Mouse (Mus musculus): ENCODE results near the gene Yes1. TPM values are rescaled to one million over a fixed set of nuclear protein-coding genes. Genes with fewer than 3 reads are reported as not detected.

Yes1 gene
- polyA plus RNA-seq (2016; fragmentation: Nextera tagmentation; extraction: Ambion mirVana) = 23.8 and 29.1 TPM in 2 replicates

DNA sequence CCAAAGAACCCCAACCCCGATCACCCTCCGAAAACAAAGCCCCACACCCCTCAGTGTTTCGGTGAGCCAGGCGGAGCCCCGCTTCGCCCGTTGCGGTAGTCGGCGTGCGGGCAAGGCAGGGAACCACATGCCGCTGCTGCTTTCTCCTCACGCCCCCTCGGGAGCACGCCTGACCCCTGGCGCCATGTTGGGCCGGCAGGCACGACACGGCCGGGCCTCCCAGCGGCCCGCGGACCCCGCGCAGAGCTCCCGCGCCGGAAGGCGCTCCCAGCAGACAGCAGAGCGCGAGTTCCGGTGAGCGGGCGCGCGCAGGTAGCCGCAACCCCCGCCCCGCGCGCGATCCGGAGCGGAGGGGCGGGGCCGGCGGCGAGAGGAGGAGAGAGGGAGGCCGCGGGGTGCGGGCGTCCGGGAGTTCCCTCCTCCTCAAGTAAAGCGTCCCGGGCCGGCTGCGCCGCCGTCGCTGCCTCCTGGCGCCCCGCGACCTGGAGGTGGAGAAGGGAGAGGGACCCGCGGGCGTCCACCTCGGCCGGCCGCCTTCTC, at the start of gene Yes1:
Yes1 (plus strand) TSS at position 371 of the 540 bp plus-strand sequence.
- no peaks in the 10 kb centered on the region for H3K36me3 ChIP-seq
- DNase-seq (ENCODE audit: low spot score) = peak; percentile 88
- H3K27me3 ChIP-seq (ENCODE audit: insufficient read depth, poor library complexity, severe bottlenecking) = no peaks in the 10 kb centered on the region
- H3K27ac ChIP-seq = peak within 1 kb of the TSS; percentile 97
- WGBS = under 1% methylated on average over 69 of the region's 69 CpGs
- peak within 1 kb of the TSS; percentile 94 for H3K4me3 ChIP-seq
- H3K4me1 ChIP-seq (replicated peaks) = peaks cover 21% of the 10 kb centered on the region; the same call in 1 of the 2 replicates
- no peaks in the 10 kb centered on the region for H3K9me3 ChIP-seq

DNA sequence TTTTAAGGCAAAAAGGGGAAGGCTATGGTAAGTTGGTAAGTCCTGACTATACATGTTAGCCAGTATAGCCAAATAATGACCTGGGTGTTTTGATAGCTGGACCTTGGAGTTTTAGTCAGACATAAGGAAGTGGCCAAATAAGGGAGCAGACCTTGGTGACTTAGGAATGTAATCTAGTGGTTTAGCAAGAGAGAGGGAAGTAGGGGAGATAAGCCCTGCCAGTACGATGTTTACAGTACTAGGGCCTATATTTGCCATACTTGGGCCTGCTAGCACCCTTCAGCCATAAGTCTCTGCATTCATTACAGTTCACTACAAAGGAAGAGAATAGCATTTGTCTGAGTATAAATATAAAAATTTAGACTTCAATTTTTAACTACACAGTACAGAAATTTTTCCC, 46.3 kb upstream of the Yes1 start:
- Histone ChIP-seq H3K27me3 (ENCODE audit: insufficient read depth, poor library complexity, severe bottlenecking) (no peaks in the 10 kb centered on the region), H3K27ac (no peak overlapping the region), H3K9me3 (no peaks in the 10 kb centered on the region), H3K36me3 (no peaks in the 10 kb centered on the region), H3K4me1 (replicated peaks) (no peaks in the 10 kb centered on the region), H3K4me3 (no peak overlapping the region)
- DNase-seq (ENCODE audit: low spot score) = no peak
- WGBS = 85% methylated on average over 1 of the region's 1 CpGs

GRCm38 (mm10) chr5:32571802-32572201, 39.2 kb upstream of the Yes1 start:
- H3K27ac ChIP-seq = no peak overlapping the region
- no peak overlapping the region for H3K4me3 ChIP-seq
- no peaks in the 10 kb centered on the region for H3K36me3 ChIP-seq
- no peaks in the 10 kb centered on the region for H3K4me1 ChIP-seq (replicated peaks)
- WGBS = 85% methylated on average over 5 of the region's 5 CpGs
- H3K9me3 ChIP-seq = no peaks in the 10 kb centered on the region
- DNase-seq (ENCODE audit: low spot score) = no peak
- H3K27me3 ChIP-seq (ENCODE audit: insufficient read depth, poor library complexity, severe bottlenecking) = no peaks in the 10 kb centered on the region

GRCm38 (mm10) chr5:32588136-32588535, 22.8 kb upstream of the Yes1 start:
- H3K9me3 ChIP-seq = 0 out of 2 replicates have a peak, but pooled peaks cover 3% of the 10 kb centered on the region
- H3K27ac ChIP-seq = no peak overlapping the region
- no peak overlapping the region for H3K4me3 ChIP-seq
- no peaks in the 10 kb centered on the region for H3K36me3 ChIP-seq
- H3K27me3 ChIP-seq (ENCODE audit: insufficient read depth, poor library complexity, severe bottlenecking) = no peaks in the 10 kb centered on the region
- H3K4me1 ChIP-seq (replicated peaks) = no peaks in the 10 kb centered on the region
- 12% methylated on average over 5 of the region's 5 CpGs for WGBS
- DNase-seq (ENCODE audit: low spot score) = peak; percentile 43

GRCm38 (mm10) chr5:32593793-32594192, 17.2 kb upstream of the Yes1 start:
- Histone ChIP-seq H3K36me3 (no peaks in the 10 kb centered on the region), H3K27me3 (ENCODE audit: insufficient read depth, poor library complexity, severe bottlenecking) (no peaks in the 10 kb centered on the region), H3K4me3 (no peak overlapping the region), H3K27ac (no peak overlapping the region), H3K9me3 (no peaks in the 10 kb centered on the region), H3K4me1 (replicated peaks) (no peaks in the 10 kb centered on the region)
- WGBS = 25% methylated on average over 4 of the region's 4 CpGs
- no peak for DNase-seq (ENCODE audit: low spot score)

GRCm38 (mm10) chr5:32594358-32594757, 16.6 kb upstream of the Yes1 start:
- no peak overlapping the region for H3K27ac ChIP-seq
- no peaks in the 10 kb centered on the region for H3K9me3 ChIP-seq
- DNase-seq (ENCODE audit: low spot score) = no peak
- no peaks in the 10 kb centered on the region for H3K27me3 ChIP-seq (ENCODE audit: insufficient read depth, poor library complexity, severe bottlenecking)
- H3K4me3 ChIP-seq = no peak overlapping the region
- WGBS = 78% methylated on average over 5 of the region's 5 CpGs
- H3K36me3 ChIP-seq = no peaks in the 10 kb centered on the region
- H3K4me1 ChIP-seq (replicated peaks) = no peaks in the 10 kb centered on the region

DNA sequence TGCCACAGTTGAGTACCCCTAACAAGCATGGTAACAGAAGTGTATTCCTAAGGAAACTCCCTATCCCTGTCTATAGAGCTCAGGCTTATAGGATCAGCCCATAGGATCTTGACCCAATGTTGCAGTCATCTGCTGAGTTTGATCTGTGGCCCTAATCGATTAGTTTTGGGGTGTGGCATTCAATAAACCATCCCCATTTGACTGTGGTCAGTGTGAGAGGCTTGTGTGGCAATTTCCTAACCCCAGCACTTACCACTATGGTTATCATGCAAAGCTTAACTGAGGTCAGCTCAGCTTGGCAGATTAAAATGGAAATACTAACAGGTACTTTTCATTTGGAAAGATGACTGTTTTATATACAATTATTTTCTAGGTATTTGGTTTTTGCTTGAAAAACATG, 5.1 kb upstream of the Yes1 start:
- 85% methylated on average over 1 of the region's 1 CpGs for WGBS

GRCm38 (mm10) chr5:32607776-32608355, 3.1 kb upstream of the Yes1 start:
- peaks cover 21% of the 10 kb centered on the region; the same call in 1 of the 2 replicates for H3K4me1 ChIP-seq (replicated peaks)
- DNase-seq (ENCODE audit: low spot score) = no peak
- H3K27me3 ChIP-seq (ENCODE audit: insufficient read depth, poor library complexity, severe bottlenecking) = no peaks in the 10 kb centered on the region
- WGBS = 42% methylated on average over 2 of the region's 2 CpGs
- H3K36me3 ChIP-seq = no peaks in the 10 kb centered on the region
- no peak overlapping the region for H3K4me3 ChIP-seq
- H3K9me3 ChIP-seq = no peaks in the 10 kb centered on the region
- H3K27ac ChIP-seq = no peak overlapping the region

More for the DNA sequence above, 5.1 kb upstream of the Yes1 start:
- H3K9me3 ChIP-seq = no peaks in the 10 kb centered on the region
- H3K36me3 ChIP-seq = no peaks in the 10 kb centered on the region
- no peak for DNase-seq (ENCODE audit: low spot score)
- H3K4me3 ChIP-seq = no peak overlapping the region
- no peak overlapping the region for H3K27ac ChIP-seq
- H3K4me1 ChIP-seq (replicated peaks) = peaks cover 10% of the 10 kb centered on the region; the same call in 1 of the 2 replicates
- no peaks in the 10 kb centered on the region for H3K27me3 ChIP-seq (ENCODE audit: insufficient read depth, poor library complexity, severe bottlenecking)

GRCm38 (mm10) chr5:32608516-32608915, 2.5 kb upstream of the Yes1 start:
- H3K4me1 ChIP-seq (replicated peaks) = peaks cover 21% of the 10 kb centered on the region; the same call in 1 of the 2 replicates
- H3K9me3 ChIP-seq = no peaks in the 10 kb centered on the region
- H3K4me3 ChIP-seq = no peak overlapping the region
- H3K36me3 ChIP-seq = no peaks in the 10 kb centered on the region
- H3K27me3 ChIP-seq (ENCODE audit: insufficient read depth, poor library complexity, severe bottlenecking) = no peaks in the 10 kb centered on the region
- DNase-seq (ENCODE audit: low spot score) = no peak
- 92% methylated on average over 4 of the region's 4 CpGs for WGBS
- H3K27ac ChIP-seq = no peak overlapping the region

DNA sequence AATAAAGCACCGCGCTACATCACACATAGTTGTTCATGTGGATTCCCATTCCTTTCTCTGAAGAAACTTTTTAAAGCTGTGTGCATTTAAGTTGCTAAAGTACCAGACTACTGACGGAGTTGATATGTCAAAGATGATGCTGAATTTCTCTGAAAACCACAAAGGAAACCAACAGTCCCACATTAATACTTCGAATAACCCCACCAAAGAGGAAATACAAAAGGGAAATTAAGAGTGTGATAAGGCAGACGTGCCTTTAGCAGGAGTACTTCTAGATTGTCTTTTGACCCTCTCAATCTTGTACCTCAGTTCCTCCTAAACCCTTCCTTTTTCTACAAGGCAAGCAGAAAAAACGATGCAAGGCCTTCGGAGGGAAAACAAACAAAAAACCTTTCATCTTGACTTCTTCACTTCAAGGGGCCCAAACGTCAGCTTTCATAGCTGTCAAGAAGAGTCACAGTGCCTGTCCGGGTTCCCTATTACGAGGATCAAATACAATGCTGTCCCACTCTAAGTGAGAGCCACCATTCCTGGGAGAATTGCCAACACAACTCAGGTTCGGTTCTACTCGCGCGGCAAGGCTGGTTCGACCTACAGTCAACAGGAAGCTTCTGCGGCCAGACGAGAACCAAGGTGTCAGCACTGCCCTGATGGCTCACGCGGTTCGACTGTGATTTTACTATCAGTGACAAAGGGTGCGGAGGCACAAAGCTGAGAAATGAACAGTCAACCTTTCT, 739 bp upstream of the Yes1 start:
- Histone ChIP-seq H3K27me3 (ENCODE audit: insufficient read depth, poor library complexity, severe bottlenecking) (no peaks in the 10 kb centered on the region), H3K36me3 (no peaks in the 10 kb centered on the region), H3K27ac (peak overlapping the region; percentile 97), H3K4me1 (replicated peaks) (peaks cover 21% of the 10 kb centered on the region; the same call in 1 of the 2 replicates), H3K4me3 (peak overlapping the region; percentile 94), H3K9me3 (no peaks in the 10 kb centered on the region)
- 20% methylated on average over 21 of the region's 21 CpGs for WGBS
- DNase-seq (ENCODE audit: low spot score) = no peak

DNA sequence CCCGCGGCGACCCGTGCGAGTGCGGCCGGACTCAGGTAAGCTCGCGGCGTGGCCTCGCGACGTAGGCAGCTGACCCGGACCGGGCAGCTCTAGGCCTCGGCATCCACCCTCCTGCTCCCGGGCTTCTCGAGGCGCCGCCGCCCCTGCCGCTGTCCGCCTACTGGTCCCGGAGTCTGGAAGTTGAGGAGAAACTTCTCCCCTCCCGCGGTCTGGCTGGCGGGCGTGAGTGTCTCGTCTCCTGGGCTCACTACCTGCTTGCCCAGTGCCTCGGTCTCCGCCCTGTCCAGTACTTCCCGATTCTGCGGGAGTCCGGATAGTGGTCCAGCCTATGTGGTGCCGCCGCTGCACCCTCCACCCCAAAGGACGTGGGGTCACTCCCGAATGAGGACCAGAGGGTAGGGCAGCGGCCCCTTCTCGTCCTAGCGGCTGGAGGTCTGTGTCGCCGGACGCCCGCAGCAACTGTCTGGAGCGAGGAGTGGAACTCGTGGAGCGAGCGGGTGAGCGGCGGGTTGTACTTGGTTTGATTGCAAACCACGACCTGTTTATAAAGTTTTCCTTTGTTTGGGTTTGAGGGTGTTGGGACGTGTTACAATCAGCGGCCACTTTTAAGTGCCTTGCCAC, 480 bp downstream of the Yes1 start:
- Histone ChIP-seq H3K4me1 (replicated peaks) (peaks cover 21% of the 10 kb centered on the region; the same call in 1 of the 2 replicates), H3K27me3 (ENCODE audit: insufficient read depth, poor library complexity, severe bottlenecking) (no peaks in the 10 kb centered on the region), H3K36me3 (no peaks in the 10 kb centered on the region), H3K9me3 (no peaks in the 10 kb centered on the region), H3K27ac (peak overlapping the region; percentile 97), H3K4me3 (peak overlapping the region; percentile 94)
- DNase-seq (ENCODE audit: low spot score) = peak; percentile 74
- under 1% methylated on average over 54 of the region's 54 CpGs for WGBS

DNA sequence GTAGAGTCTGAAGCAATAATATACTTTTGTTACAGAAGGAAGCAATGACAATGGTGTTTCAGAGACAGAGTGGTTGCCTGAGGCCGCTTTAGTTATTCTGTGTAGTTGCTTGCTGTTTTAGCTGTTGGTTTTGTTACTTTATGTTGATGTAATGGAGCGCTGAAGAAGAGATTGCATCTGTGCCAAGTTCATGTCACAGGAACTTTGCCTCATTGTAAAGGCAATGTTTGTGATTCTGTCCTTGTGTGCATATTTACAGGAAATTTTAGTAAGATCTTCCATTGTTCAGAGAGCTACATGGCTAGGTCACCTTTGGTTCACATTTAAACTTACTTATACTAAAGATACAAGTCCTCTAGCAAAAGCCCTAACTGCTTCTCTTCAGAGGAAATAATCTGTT, 3.3 kb downstream of the Yes1 start:
- DNase-seq (ENCODE audit: low spot score) = no peak

DNA sequence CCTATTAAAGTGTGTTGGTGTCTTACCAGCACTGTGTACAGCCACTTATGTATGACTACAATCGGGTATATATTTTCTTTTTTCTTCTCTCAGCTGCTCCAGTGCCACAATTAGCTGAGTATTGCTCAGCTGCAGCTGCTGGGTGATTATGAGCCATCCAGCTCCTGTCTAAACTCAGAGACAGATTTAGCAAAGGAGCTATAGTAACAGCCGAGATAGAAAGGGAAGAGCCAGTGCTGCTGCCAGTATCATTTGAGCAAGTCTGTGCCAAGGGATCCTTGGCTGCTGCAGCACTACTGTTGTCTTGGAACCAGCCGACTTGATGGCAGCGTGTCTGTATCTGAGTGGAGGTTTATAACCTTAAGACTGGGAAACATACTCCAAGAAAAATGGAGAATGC, 3.7 kb downstream of the Yes1 start:
- no peaks in the 10 kb centered on the region for H3K9me3 ChIP-seq
- H3K36me3 ChIP-seq = no peaks in the 10 kb centered on the region
- no peak overlapping the region for H3K27ac ChIP-seq
- no peak overlapping the region for H3K4me3 ChIP-seq
- WGBS = 87% methylated on average over 4 of the region's 4 CpGs
- H3K4me1 ChIP-seq (replicated peaks) = peaks cover 21% of the 10 kb centered on the region; the same call in 1 of the 2 replicates
- H3K27me3 ChIP-seq (ENCODE audit: insufficient read depth, poor library complexity, severe bottlenecking) = no peaks in the 10 kb centered on the region
- no peak for DNase-seq (ENCODE audit: low spot score)

More for the DNA sequence above, 3.3 kb downstream of the Yes1 start:
- Histone ChIP-seq H3K27ac (no peak overlapping the region), H3K4me3 (no peak overlapping the region), H3K36me3 (no peaks in the 10 kb centered on the region), H3K27me3 (ENCODE audit: insufficient read depth, poor library complexity, severe bottlenecking) (no peaks in the 10 kb centered on the region), H3K9me3 (no peaks in the 10 kb centered on the region), H3K4me1 (replicated peaks) (peaks cover 21% of the 10 kb centered on the region; the same call in 1 of the 2 replicates)
- 92% methylated on average over 2 of the region's 2 CpGs for WGBS
